Mouse (Mus musculus): Measurements from ENCODE around the gene Gfral. TPM values are rescaled to one million over a fixed set of nuclear protein-coding genes. Genes with fewer than 3 reads are reported as not detected.

Gfral gene
- not detected in 2 replicates for polyA plus RNA-seq (2015; fragmentation: Nextera tagmentation; extraction: Ambion mirVana)

- Histone ChIP-seq H3K4me3 (no peak within 1 kb of the TSS), H3K9me3 (replicated peaks) (no peaks in the 10 kb centered on the region)
Observed at GRCm38 (mm10) chr9:76213557-76213956, at the start of gene Gfral. Gene Gfral (minus strand): TSS chr9:76213657.

DNA sequence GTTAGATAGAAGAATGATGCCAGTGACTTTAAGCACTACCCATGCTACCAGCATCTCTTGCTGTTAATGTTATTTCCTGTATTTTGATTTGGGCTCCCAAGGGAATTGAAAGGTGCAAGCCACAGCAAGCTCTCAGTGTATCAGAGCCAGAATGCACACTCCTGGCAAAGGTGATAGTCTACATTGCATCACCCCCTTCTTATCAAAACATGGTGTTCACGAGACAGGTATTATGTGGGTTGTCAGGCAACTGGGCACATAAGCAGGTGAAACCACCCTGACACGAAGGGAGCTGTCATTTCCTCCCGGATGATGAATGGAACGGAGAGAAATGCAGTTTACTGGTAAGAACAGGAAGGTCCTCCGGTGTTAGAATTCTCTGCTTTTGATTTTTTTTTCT lies 44.3 kb upstream of the Gfral start:
- Histone ChIP-seq H3K9ac (no peak overlapping the region), H3K27ac (no peak overlapping the region), H3K9me3 (replicated peaks) (no peaks in the 10 kb centered on the region), H3K36me3 (no peaks in the 10 kb centered on the region), H3K4me2 (no peak overlapping the region), H3K4me1 (replicated peaks) (no peaks in the 10 kb centered on the region), H3K27me3 (no peaks in the 10 kb centered on the region), H3K4me3 (no peak overlapping the region)
- ATAC-seq (replicated peaks; ENCODE audit: insufficient number of reproducible peaks, insufficient read depth, low FRiP score, low read depth), result no peak
- WGBS, result 72% methylated on average over 5 of the region's 5 CpGs

More at GRCm38 (mm10) chr9:76213557-76213956, at the start of gene Gfral:
- no peak within 1 kb of the TSS for H3K4me2 ChIP-seq
- WGBS, result 86% methylated on average over 2 of the region's 2 CpGs
- ATAC-seq (replicated peaks; ENCODE audit: insufficient number of reproducible peaks, insufficient read depth, low FRiP score, low read depth), result no peak
- H3K36me3 ChIP-seq, result no peaks in the 10 kb centered on the region
- H3K27ac ChIP-seq, result no peak within 1 kb of the TSS
- H3K4me1 ChIP-seq (replicated peaks), result no peaks in the 10 kb centered on the region
- no peaks in the 10 kb centered on the region for H3K27me3 ChIP-seq
- no peak within 1 kb of the TSS for H3K9ac ChIP-seq

- 79% methylated on average over 7 of the region's 7 CpGs for WGBS
- Histone ChIP-seq H3K9ac (no peak overlapping the region), H3K27ac (no peak overlapping the region), H3K4me1 (replicated peaks) (no peaks in the 10 kb centered on the region), H3K9me3 (replicated peaks) (no peaks in the 10 kb centered on the region), H3K36me3 (no peaks in the 10 kb centered on the region), H3K4me3 (no peak overlapping the region), H3K4me2 (no peak overlapping the region), H3K27me3 (no peaks in the 10 kb centered on the region)
- ATAC-seq (replicated peaks; ENCODE audit: insufficient number of reproducible peaks, insufficient read depth, low FRiP score, low read depth), result no peak
Observed at GRCm38 (mm10) chr9:76252544-76252943, 39.1 kb upstream of the Gfral start.

GRCm38 (mm10) chr9:76252109-76252508 lies 38.7 kb upstream of the Gfral start:
- no peak for ATAC-seq (replicated peaks; ENCODE audit: insufficient number of reproducible peaks, insufficient read depth, low FRiP score, low read depth)
- Histone ChIP-seq H3K4me1 (replicated peaks) (no peaks in the 10 kb centered on the region), H3K27me3 (no peaks in the 10 kb centered on the region), H3K9ac (no peak overlapping the region), H3K4me3 (no peak overlapping the region), H3K36me3 (no peaks in the 10 kb centered on the region), H3K27ac (no peak overlapping the region), H3K9me3 (replicated peaks) (no peaks in the 10 kb centered on the region), H3K4me2 (no peak overlapping the region)
- 84% methylated on average over 4 of the region's 4 CpGs for WGBS

GRCm38 (mm10) chr9:76242322-76242721 lies 28.9 kb upstream of the Gfral start:
- no peak overlapping the region for H3K9ac ChIP-seq
- H3K4me1 ChIP-seq (replicated peaks), result 0 out of 2 replicates have a peak, but pooled peaks cover 1% of the 10 kb centered on the region
- ATAC-seq (replicated peaks; ENCODE audit: insufficient number of reproducible peaks, insufficient read depth, low FRiP score, low read depth), result no peak
- H3K27me3 ChIP-seq, result no peaks in the 10 kb centered on the region
- no peaks in the 10 kb centered on the region for H3K36me3 ChIP-seq
- no peak overlapping the region for H3K27ac ChIP-seq
- no peak overlapping the region for H3K4me3 ChIP-seq
- H3K4me2 ChIP-seq, result no peak overlapping the region
- H3K9me3 ChIP-seq (replicated peaks), result no peaks in the 10 kb centered on the region
- WGBS, result 61% methylated on average over 1 of the region's 1 CpGs

- 0 out of 2 replicates have a peak overlapping the region, but pooled peaks have one; percentile 13 for H3K4me2 ChIP-seq
- no peaks in the 10 kb centered on the region for H3K36me3 ChIP-seq
- 39% methylated on average over 5 of the region's 5 CpGs for WGBS
- no peaks in the 10 kb centered on the region for H3K27me3 ChIP-seq
- peaks cover 2% of the 10 kb centered on the region; the same call in 1 of the 2 replicates for H3K4me1 ChIP-seq (replicated peaks)
- ATAC-seq (replicated peaks; ENCODE audit: insufficient number of reproducible peaks, insufficient read depth, low FRiP score, low read depth), result no peak
- no peak overlapping the region for H3K27ac ChIP-seq
- H3K9me3 ChIP-seq (replicated peaks), result no peaks in the 10 kb centered on the region
- no peak overlapping the region for H3K4me3 ChIP-seq
- H3K9ac ChIP-seq, result no peak overlapping the region
Observed at GRCm38 (mm10) chr9:76237946-76238345, 24.5 kb upstream of the Gfral start.

- no peaks in the 10 kb centered on the region for H3K9me3 ChIP-seq (replicated peaks)
- WGBS, result 22% methylated on average over 12 of the region's 12 CpGs
- H3K4me1 ChIP-seq (replicated peaks), result peaks cover 2% of the 10 kb centered on the region; the same call in 1 of the 2 replicates
- no peaks in the 10 kb centered on the region for H3K36me3 ChIP-seq
- H3K4me3 ChIP-seq, result peak overlapping the region; percentile 57
- H3K27me3 ChIP-seq, result no peaks in the 10 kb centered on the region
- no peak for ATAC-seq (replicated peaks; ENCODE audit: insufficient number of reproducible peaks, insufficient read depth, low FRiP score, low read depth)
- no peak overlapping the region for H3K9ac ChIP-seq
- H3K4me2 ChIP-seq, result peak overlapping the region; percentile 89
- H3K27ac ChIP-seq, result no peak overlapping the region
Observed at GRCm38 (mm10) chr9:76237243-76237642, 23.8 kb upstream of the Gfral start.

DNA sequence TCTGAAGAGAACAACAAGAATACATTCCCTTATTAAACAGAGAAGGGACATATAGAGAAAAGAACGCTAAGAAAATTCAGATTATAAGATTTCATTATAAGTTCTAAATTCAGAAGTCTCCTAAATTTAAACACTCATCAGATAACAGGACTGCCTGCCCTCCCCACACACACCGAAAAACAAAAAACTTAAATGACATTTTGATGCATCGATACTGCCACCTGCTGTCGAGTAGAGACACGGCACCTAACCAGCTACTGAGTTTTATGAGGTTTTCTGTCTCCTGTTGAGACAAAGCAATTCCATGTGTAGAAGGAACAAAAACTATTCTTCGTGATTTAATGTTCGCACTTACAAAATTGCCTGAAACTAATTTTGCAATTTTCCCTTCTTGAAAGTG lies 23.2 kb upstream of the Gfral start:
- Histone ChIP-seq H3K9me3 (replicated peaks) (no peaks in the 10 kb centered on the region), H3K4me3 (peak overlapping the region; percentile 57), H3K36me3 (no peaks in the 10 kb centered on the region), H3K9ac (no peak overlapping the region), H3K27ac (no peak overlapping the region), H3K4me1 (replicated peaks) (peaks cover 2% of the 10 kb centered on the region; the same call in 1 of the 2 replicates), H3K4me2 (peak overlapping the region; percentile 89), H3K27me3 (no peaks in the 10 kb centered on the region)
- WGBS, result 2% methylated on average over 7 of the region's 7 CpGs
- no peak for ATAC-seq (replicated peaks; ENCODE audit: insufficient number of reproducible peaks, insufficient read depth, low FRiP score, low read depth)

DNA sequence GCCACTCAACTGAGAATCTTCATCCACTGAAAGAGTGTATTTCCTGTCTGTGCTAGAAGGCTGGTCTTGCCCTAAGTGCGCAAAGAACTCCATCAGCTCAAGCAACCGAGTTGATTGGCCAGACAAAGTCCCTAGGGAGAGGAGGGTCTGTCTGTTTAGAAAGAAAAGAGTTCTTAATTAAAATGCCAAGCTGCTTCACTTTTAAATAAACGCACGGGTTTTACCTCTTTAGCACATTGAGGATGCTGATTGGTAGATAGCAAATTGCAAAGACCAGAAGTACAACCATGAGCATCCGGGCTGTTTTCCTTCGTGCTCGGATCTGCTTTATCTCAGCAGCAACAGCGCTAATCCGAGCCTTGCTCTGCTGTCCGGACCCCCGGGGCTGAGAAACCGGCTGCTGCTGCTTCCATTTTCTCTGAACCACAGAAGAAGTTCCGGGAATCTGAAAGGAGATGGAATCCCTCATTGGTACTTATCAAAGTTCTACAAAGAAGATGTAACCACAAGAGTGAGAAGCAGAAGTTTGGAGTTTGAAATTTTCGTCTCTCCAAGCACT lies 22.6 kb upstream of the Gfral start:
- H3K27ac ChIP-seq, result peak overlapping the region; percentile 31; the same call in 1 of the 2 replicates
- ATAC-seq (replicated peaks; ENCODE audit: insufficient number of reproducible peaks, insufficient read depth, low FRiP score, low read depth), result no peak
- no peaks in the 10 kb centered on the region for H3K36me3 ChIP-seq
- WGBS, result 2% methylated on average over 14 of the region's 14 CpGs
- no peaks in the 10 kb centered on the region for H3K27me3 ChIP-seq
- peak overlapping the region; percentile 55 for H3K9ac ChIP-seq
- H3K4me2 ChIP-seq, result peak overlapping the region; percentile 89
- H3K9me3 ChIP-seq (replicated peaks), result no peaks in the 10 kb centered on the region
- peak overlapping the region; percentile 57 for H3K4me3 ChIP-seq
- H3K4me1 ChIP-seq (replicated peaks), result peaks cover 2% of the 10 kb centered on the region; the same call in 1 of the 2 replicates

DNA sequence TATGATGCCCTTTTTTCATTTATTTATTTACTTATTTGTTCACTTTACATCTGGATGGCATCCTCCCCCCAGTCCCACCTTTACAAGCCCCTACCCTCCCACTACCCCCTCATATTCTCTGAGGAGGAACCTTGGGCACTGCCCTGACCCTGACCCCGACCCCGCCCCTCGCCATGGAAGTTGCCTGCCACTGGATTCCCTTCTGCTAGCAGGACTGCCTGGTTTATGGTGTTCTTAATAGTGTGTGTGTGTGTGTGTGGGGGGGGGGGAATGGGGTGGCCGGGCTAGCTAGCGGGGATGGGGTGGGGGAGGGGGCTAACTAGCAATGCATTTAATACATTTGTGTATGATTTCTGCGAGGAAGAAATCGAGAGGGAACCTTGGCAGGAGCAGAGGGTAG lies 21.4 kb upstream of the Gfral start:
- WGBS, result 71% methylated on average over 7 of the region's 7 CpGs
- H3K9ac ChIP-seq, result no peak overlapping the region
- H3K27ac ChIP-seq, result no peak overlapping the region
- ATAC-seq (replicated peaks; ENCODE audit: insufficient number of reproducible peaks, insufficient read depth, low FRiP score, low read depth), result no peak
- no peaks in the 10 kb centered on the region for H3K27me3 ChIP-seq
- no peak overlapping the region for H3K4me2 ChIP-seq
- H3K9me3 ChIP-seq (replicated peaks), result no peaks in the 10 kb centered on the region
- no peak overlapping the region for H3K4me3 ChIP-seq
- no peaks in the 10 kb centered on the region for H3K36me3 ChIP-seq
- peaks cover 2% of the 10 kb centered on the region; the same call in 1 of the 2 replicates for H3K4me1 ChIP-seq (replicated peaks)

- H3K4me1 ChIP-seq (replicated peaks), result peaks cover 2% of the 10 kb centered on the region; the same call in 1 of the 2 replicates
- no peaks in the 10 kb centered on the region for H3K9me3 ChIP-seq (replicated peaks)
- H3K27ac ChIP-seq, result no peak overlapping the region
- no peaks in the 10 kb centered on the region for H3K27me3 ChIP-seq
- 55% methylated on average over 11 of the region's 11 CpGs for WGBS
- H3K9ac ChIP-seq, result no peak overlapping the region
- H3K4me2 ChIP-seq, result no peak overlapping the region
- no peak overlapping the region for H3K4me3 ChIP-seq
- H3K36me3 ChIP-seq, result no peaks in the 10 kb centered on the region
- ATAC-seq (replicated peaks; ENCODE audit: insufficient number of reproducible peaks, insufficient read depth, low FRiP score, low read depth), result no peak
Observed at GRCm38 (mm10) chr9:76230400-76230799, 16.9 kb upstream of the Gfral start.
